Mouse (Mus musculus) large intestine, adult 2 months (tissue): ENCODE data around the gene Ghr. TPM values are rescaled to one million over a fixed set of nuclear protein-coding genes. Genes with fewer than 3 reads are reported as not detected.

ENCODE experiments used
- DNase-seq: peaks from one replicate; pipeline ENCODE4 v3.0.0-alpha.2; 2012; ENCODE audit warnings: low read depth, low spot score
- WGBS: fragments of 180-500 bp; shearing (Covaris S2); methylation state at CpG from one replicate; pipeline ENCODE4 v1.1.7; 2018; 5-methylcytosine and 5-hydroxymethylcytosine counted together
- polyA plus RNA-seq: library from polyadenylated mRNA; depleted of rRNA; stranded (reverse); fragments of >200 nt; gene quantifications from 2 replicates; pipeline ENCODE4 v1.2.3, GENCODE M21; 2012; rRNA removed

Ghr gene
- polyA plus RNA-seq: 6.0 and 10.4 TPM in 2 replicates

DNA sequence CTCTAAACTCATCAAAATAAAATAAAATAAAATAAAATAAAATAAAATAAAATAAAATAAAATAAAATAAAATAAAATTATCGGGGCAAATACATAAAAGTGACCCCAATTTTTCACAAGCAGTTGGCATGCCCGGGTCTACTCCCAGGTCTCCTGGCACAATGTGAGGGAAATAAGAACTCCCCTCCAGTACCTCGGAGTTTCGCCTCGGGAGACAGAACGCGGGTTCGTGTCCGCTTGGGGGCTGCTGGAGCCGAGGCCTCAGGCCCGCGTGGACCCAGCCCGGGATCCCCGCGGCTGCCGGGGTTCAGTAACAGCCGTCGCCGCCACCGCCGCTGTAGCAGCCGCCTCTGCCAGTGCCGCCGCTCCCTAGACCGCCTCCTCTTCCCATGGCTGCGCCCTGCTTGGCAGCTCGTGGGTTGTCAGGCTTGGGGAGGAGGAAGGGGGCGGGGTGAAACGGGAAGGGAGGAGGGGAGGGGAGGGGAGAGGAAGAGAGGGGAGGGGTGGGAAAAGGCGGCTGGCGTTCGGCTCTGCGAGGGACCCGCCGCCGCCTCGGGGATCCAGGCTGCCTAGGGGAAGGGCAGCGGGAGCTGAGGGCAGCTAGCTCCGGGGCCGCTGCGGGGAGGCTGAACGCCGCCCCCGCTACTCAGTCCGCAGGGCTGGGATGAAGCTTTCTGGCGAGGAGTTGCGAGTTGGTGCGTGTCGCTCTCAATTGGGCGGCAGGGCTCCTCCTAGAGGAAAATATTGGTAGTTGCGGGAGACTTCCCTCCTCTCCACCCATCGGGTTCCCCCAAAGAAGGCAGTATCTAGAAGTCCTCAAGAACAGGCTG is at the start of gene Ghr:
TSS of gene Ghr (minus strand) at position 686 of the 830 bp plus-strand sequence.
- WGBS: under 1% methylated on average over 50 of the region's 52 CpGs
- peak; percentile 73 for DNase-seq

DNA sequence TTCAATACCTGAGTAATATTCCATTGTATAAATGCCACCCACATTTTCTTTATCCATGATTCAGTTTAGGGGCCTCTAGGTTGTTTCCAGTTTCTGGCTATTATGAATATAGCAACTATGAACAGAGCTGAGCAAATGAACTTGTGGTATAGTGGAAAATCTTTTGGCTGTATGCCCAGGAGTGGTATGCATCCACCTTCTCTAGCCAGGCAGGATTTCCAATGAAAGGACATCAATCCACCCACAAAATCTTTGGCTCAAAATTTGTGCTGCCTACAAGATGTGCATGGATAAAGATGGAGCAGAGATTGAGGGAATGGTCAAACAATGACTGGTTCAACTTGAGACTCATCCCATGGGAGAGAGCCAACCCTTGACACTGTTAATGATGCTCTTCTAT is 39.5 kb upstream of the Ghr start:
- no peak for DNase-seq

DNA sequence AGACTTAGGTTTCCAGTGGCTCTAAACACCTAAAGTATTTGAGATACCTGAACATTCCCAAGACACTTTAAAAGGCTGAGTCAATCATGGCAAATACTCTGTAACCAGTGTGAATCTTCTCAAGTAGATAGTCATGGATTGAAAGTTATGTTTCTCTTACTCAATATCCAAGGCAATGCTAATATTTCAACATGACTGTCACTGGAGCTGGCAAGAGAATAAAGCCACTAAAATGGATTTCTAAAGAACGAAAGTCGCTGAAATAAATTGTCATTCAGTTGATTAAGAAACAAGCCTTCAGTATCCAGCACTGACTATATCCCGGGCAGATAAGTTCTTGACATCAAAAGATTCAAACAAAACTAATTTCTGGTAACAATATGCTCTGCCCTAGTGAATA is 37.1 kb upstream of the Ghr start:
- DNase-seq: no peak
- 92% methylated on average over 3 of the region's 3 CpGs for WGBS

DNA sequence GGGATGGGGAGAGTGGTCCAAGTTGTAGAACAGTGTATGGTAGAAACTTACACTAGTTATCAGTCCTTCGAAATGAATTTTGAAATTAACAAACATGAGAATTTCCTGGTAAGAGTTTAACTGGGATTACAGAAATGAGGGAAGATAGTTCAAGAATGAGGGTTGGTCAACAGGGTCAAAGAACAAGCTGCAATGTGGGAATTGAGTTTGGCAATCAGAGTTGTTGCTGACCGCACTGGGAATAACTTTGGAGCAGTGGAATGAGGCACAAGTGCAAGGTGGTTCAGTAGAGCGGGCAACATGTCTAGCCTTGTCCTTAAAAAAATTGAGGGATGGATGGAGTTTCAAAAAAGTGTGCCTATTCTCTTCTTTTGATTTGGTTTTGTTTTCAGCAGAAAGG is 35.0 kb upstream of the Ghr start:
- 89% methylated on average over 3 of the region's 3 CpGs for WGBS
- no peak for DNase-seq

DNA sequence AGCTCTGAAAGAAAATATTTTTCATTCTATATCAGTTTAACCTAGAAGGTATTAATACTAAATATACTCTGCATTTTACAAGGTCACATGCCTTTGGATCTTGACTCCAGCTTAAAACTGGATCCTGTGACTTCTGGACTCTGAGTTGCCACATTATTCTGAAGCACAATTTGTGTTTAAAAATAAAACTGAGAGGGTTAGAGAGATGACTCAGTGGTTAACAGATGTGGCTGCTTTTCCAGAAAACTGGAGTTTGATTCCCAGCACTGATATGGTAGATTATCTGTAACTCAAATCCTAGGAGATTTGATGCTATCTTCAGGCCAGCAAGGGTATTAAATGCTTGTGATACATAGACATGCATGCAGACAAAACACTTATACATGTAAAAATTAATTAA is 28.7 kb upstream of the Ghr start:
- DNase-seq: no peak

DNA sequence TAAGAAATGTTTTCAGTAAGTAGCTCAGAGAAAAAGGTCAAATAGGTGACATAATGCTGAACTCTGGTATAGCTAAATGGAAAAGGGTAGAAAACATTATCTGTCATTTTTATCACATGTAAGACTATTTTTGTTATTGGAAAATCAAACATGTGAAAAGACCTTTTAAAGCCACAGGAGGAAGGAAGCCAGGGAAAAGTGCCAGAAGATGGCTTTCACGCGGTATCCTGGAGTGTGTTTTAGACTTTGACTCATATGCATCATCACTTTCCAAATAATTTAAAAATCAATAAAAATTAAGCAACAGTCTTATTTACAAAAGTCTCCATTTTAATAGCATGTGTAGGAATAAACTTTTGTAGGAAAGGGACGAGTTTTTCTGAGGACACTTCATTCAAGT is 24.7 kb upstream of the Ghr start:
- 63% methylated on average over 3 of the region's 3 CpGs for WGBS
- DNase-seq: no peak

DNA sequence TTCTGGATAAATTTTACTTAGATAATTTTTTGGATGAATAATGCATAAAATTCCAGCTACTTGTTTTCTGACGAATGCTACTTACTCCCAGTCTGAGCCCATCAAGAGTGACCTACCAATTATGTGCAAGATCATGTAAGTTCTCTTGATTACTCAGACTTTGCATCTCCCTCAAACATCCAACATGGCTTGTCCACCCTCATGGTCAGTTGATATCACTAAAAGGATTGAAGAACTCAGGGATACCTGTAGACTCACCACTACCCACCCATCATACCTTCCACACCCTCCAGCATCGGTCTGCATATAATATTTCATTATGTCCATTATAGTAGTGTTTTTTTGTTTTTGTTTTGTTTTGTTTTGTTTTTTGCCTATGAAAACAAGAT is 18.8 kb upstream of the Ghr start:
- WGBS: 63% methylated on average over 2 of the region's 2 CpGs
- no peak for DNase-seq

DNA sequence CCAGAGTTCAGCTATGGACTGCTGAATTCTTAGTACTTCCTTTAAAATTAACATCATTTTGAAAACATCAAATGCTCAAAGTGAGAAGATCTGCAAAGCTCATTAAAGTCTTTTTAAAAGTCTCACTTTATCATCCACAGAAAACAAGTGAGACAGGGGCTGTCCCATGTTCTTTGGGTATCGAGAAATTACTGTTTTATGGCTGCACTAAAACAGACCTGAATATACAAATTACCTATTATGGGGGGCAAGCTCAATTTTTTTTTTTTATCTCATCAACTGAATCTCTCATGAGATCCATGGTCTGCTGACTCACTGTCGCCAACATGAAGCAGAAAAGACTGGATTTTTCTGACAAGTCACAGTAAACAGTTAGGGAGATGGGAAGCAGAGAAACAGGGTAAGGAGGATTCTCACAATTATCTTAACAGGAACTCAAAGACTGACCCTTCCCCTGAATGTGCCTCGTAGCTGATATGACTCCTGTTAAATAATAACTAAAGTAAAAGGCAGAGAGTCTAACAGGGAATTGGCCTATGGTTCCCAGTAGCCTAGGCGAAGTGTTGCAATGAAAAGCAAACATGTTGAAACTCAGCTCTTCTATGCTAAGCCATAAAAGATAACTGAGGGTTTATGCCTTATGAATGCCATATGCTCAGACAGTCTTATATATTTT is 18.3 kb upstream of the Ghr start:
- DNase-seq: no peak
- 27% methylated on average over 4 of the region's 4 CpGs for WGBS

DNA sequence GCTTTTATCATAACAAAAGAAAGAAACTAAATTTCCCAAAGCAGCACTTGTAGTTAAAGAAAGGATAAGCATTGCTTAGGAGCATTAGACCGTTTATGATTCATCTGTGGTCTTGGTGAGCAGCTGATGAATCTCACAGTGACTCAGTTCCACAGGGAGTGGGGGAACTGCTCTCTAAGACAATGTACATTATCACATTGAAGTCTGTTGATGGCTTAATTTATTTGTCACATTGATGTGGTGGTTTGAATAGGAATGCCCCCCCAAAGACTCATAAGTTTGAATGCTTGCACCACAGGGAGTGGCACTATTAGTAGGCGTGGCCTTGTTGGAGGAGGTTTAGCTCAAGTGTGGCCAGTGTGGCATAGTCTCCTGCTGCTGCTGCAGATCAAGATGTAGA is 4.6 kb upstream of the Ghr start:
- WGBS: 71% methylated on average over 2 of the region's 2 CpGs
- DNase-seq: no peak

DNA sequence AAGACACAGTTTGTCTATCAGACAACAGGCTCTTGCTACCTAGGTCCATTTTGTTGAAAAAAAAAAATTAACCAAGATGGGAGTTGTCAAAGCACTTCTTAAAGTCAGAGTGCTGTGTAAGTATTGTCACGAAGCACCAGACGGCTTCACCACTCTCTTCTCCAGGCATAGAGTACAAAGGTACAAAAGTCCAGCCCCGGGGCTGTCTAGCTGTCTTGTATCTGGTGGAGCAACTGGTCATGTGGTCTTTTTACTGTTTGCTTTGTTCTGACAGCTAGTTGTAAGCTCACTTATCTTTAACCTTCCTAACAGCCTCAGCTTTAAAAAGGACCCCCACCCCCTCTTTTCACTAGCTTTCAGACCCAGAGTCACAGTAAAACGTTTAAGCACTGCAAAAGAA is 1.1 kb upstream of the Ghr start:
- peak; percentile 6 for DNase-seq
- 19% methylated on average over 4 of the region's 4 CpGs for WGBS

DNA sequence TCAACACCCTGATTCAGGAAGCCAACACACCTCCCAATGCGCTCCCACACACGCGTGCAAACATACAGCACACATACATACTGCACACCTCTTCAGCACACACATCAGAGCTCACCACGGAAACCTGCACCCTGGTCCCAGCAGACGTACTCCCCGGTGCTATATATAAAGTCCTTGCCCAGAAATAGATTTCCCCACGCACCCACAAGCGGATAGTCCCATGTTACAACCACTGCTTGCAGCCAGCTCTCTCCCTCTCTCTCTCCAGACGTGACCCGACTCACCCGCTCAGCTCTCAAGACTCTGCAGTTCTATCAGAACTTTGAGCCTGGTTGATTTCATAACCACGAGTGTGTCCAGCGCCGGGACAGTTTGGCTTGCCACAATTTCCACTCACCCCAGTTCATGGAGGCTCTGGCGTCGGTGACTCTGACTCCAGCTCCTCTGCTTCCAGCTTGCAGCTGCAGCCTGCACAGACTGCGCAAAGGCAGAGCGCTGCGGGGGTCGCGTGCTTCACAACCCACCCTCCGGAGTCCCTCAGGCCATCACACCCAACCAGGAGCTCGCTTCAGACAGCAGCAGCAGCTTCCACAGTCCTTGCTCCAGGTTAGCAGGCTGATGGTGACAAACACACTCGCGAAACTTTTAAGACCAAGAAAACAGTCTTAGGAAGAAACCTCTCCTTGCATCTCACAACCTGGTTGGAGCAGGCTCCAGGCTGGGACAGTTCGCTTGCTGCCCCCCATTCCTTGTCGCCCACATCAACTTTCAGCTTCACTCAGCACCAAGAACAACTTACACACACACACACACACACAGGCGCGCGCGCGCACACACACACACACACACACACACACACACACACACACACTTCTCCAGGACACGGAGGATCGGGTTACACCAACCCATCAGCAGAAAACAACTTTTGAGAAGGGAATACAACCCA is 1.2 kb downstream of the Ghr start:
- 2% methylated on average over 34 of the region's 34 CpGs for whole genome bisulfite sequencing
- no peak for DNase-seq

DNA sequence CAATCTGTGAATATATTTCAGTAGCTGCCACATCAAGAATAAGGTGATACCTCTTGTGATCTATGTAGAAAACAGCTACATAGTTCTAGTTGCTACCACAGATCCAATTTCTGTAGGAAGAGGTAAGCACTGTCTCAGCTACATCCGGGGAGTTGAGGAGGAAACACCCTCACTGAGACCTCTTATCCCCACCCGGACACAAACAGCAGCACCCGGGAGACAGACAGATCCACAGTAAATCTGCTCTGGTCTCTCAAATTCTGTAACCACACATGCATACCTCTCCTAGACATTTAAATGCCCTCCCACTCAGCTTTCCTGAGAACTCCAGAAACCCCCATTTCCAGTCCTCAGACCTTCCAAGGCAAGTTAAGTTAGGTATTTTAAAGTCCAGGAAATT is 2.0 kb downstream of the Ghr start:
- no peak for DNase-seq
- WGBS: 17% methylated on average over 3 of the region's 3 CpGs

DNA sequence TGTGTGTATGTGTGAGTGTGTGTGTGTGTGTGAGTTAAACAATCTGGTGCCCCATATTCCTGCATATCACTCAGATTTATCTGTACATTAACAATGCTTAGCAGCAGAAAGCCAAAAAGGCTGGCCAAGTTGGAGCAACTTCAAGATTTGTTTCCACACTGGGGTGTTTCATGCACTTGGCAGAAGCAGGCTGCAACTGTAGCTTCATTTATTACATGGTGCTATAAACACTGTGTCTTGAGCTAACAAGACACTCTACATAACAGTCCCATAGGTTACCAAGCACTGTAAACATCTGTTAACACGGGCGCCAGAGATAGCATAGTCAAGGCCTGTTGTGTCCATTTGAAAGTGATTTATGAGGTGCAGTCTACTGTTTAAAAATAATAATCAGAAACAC is 3.1 kb downstream of the Ghr start:
- peak; percentile 36 for DNase-seq

DNA sequence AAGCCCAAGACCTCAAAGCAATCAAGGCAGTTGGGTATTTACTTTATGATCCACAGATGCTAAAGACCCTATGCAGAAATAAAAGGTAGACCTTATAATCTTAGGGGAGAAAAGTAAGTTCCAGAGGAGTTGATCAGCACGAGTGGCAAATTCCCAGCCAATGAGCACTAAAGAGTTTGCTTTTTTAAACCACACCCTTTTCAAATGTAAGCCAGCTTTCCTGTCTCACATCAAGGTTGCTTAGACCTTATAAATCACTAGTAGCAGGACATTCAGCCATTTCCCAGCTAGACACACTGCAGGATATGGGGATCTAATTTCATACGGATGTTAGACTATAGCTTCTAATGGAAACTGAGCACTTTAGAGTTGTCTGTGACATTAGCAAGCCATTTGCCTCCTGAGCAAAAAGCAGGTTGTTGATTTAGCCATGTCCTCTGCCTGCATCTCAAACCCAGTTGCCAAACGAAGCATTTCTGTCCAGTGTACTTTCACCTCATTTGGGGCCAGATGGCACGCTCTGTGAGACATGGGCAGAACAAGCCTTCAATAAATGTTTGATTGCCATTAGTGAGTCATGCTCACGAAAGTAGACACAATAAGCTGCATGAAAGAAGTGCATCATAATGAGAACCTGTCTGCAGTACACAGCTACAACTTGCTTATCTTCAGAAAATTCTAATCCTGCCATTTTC is 4.9 kb downstream of the Ghr start:
- peak; percentile 47 for DNase-seq
- WGBS: 22% methylated on average over 5 of the region's 5 CpGs

More for the DNA sequence above, 3.1 kb downstream of the Ghr start:
- WGBS: 13% methylated on average over 2 of the region's 2 CpGs

DNA sequence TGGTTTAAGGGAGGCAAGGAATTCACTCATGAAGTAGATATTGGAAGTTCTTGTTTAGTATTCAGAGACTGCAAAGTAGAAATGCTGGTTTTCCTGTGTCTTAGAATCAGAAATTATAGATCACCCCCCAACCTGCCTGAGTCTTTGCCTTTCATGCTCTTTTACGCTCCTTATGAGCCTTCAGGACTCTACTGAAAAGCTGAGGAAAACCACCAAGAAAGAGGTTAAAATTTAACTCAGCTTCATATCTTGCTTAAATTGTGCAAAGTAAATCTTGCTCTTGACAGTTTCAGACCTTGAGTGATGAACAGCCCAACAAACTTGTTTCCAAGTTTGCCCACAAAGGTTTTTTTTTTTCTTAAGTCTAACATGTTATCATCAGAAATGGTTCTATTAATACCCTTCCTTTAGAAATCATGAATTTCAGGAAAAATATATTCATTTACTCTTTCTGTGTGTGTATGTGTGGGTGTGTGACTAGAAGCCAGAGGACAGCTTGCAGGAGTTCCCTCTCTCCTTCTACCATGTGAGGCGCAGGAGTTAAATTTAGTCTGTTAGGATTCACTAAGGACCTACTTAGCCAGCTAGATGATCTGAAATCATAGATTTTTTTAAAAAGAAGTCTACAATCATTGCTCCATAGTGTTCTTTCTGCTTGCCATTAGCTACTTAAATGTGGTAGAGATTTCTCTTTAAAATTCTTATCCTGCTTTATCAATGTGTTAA is 14.0 kb downstream of the Ghr start:
- 85% methylated on average over 2 of the region's 2 CpGs for WGBS
- no peak for DNase-seq

DNA sequence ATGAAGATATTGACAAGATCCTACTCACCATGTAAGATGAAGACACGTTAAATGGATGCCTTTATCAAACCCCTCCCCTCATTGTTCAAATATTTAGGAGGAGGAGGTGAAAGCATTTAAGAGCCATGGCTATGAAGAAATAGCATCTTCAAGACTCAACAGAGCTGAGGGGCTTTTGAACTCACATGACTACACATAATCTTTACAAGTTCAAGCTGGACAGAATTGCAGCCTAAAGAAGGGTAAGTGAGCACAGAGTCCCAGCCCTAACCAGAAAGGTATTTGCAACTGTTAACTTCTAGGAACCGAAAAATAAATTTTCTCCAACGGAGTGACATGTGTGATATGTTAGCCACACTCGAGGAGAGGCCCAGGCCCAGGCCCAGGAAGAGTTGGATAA is 18.7 kb downstream of the Ghr start:
- no peak for DNase-seq
- WGBS: 57% methylated on average over 4 of the region's 4 CpGs

DNA sequence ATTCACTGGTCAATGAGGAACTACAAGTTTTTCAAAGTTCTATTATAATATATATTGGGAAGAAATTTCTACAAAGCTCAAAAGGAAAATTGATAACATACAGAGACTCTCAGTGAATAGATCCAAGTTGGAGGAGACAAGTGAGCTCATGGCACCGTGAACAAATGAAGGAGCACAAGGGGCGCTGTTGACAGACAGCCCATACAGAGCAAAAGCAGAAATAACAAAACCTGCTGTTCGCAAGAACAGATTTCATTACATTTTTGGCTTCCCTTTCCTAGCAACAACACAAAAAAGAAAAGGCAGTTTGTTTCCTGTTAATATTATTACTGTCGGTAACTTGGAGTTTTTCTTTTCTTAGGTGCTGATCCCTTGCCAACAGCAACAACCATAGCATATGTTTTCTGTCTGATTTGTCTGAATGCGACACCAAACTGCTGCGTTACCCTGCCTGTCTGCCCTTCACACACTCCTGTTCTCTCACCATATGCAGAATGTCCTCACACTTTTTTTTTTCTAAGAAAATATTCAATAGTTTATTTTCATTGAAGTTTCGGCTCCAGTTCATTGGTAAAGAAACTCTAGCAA is 19.3 kb downstream of the Ghr start:
- WGBS: 81% methylated on average over 7 of the region's 7 CpGs
- no peak for DNase-seq

DNA sequence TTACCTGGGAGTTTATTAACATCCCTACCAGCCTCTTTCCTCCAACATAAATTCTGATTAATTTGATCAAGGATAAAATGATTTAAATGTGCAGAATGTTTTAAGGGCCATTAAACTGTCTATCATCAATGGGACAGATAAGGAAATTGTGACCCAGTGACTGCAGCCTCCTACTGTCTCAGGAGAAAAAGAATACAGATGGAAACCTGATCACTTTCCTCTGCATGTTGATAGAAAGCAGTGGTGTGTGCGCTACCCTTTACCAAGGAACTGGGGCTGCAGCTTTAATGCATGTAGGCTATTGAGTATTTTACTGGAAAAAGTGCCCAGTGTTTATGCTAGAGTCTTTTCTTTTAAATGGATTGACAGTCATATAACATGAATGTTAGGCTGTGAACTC is 19.8 kb downstream of the Ghr start:
- DNase-seq: no peak
- 99% methylated on average over 1 of the region's 1 CpGs for WGBS

DNA sequence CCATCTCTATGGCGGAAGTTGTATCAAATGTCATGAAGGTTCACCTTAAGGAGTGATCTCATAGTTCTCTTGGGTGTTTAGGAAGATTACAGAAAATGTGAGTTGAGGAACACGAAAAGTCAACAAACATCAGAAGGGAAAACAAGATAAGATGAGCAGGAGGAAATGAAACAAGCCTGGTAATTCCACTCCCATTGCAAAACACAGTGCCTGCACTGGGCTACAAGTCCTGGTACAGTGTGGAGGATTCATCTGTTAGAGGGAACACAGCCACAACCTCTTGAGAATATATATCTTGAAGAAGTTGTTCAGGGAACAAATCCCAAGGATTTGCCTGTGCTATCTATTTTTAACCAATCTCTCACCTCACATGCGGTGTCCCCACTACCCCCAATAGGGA is 24.8 kb downstream of the Ghr start:
- WGBS: 84% methylated on average over 3 of the region's 3 CpGs
- no peak for DNase-seq
